Mouse (Mus musculus): ENCODE results near the gene Macrod1. TPM values are rescaled to one million over a fixed set of nuclear protein-coding genes. Genes with fewer than 3 reads are reported as not detected.
A peak's percentile ranks its signal among the peaks of the same experiment; 100 is the strongest.

The Macrod1 gene
- polyA plus RNA-seq, 1 experiment from 2014 or later, result 5.6 TPM

DNA sequence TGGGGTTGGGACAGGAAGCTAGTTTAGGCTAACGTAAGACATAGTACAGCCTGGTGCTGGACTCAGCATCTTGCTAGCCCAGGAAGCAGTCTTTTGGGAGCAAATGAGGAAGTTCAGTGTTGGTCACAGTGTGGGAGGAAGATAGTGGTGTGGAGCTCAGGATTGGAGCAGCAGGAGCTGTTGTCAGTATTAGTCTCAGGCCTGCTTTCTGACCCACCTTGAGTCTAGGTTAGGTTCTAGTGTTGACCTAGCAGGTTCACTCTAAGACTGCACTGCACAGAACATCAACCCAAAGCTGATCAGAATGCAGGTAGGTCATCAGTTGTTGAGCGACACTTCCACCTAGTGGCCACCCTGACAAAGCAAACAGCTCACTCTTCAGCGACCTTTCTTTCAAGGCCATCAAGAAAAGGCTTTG lies 36.4 kb upstream of the Macrod1 start:
- ATAC-seq (ENCODE audit: low read depth), result no peak; the same call in 1 of the 2 replicates
- Histone ChIP-seq H3K9ac (replicated peaks; ENCODE audit: low read depth, low read length) (no peak overlapping the region), H3K4me3 (ENCODE audit: low read depth, low read length) (no peak overlapping the region), H3K4me1 (ENCODE audit: control insufficient read depth, insufficient read depth, low read length) (no peaks in the 10 kb centered on the region), H3K27me3 (ENCODE audit: control insufficient read depth, insufficient read depth, low read length) (no peaks in the 10 kb centered on the region), H3K9me3 (ENCODE audit: control insufficient read depth, low read length) (no peaks in the 10 kb centered on the region), H3K27ac (ENCODE audit: low read depth, low read length) (no peak overlapping the region; the same call in 1 of the 2 replicates), H3K36me3 (ENCODE audit: control insufficient read depth, insufficient read depth, low read length) (peaks cover 47% of the 10 kb centered on the region), H3K4me2 (ENCODE audit: low read depth, low read length) (no peak overlapping the region)
- WGBS, result 45% methylated on average over 3 of the region's 3 CpGs

DNA sequence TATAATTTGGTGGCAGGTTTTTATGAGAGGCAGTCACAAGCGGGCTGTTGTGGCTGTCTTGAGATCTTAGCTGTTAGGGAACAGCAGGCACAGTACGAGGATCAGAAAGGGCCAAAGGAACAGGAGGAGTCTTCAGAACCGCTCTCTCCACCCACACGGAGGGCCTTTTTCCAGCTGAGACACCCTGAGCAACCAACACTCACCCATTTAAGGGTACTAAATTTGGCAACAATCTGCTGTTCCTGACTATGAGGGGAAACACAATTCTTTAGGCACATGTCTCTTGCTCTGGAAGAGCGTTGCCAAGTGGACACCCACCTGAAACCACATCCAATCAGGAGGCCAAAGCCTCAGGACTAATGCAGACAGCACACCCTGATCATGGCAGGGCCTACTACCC lies 27.1 kb upstream of the Macrod1 start:
- WGBS, result 97% methylated on average over 5 of the region's 5 CpGs
- peaks cover 88% of the 10 kb centered on the region for H3K36me3 ChIP-seq (ENCODE audit: control insufficient read depth, insufficient read depth, low read length)
- ATAC-seq (ENCODE audit: low read depth), result no peak
- no peaks in the 10 kb centered on the region for H3K4me1 ChIP-seq (ENCODE audit: control insufficient read depth, insufficient read depth, low read length)
- H3K9ac ChIP-seq (replicated peaks; ENCODE audit: low read depth, low read length), result no peak overlapping the region
- no peak overlapping the region for H3K4me2 ChIP-seq (ENCODE audit: low read depth, low read length)
- no peaks in the 10 kb centered on the region for H3K27me3 ChIP-seq (ENCODE audit: control insufficient read depth, insufficient read depth, low read length)
- no peak overlapping the region for H3K27ac ChIP-seq (ENCODE audit: low read depth, low read length)
- H3K4me3 ChIP-seq (ENCODE audit: low read depth, low read length), result no peak overlapping the region
- no peaks in the 10 kb centered on the region for H3K9me3 ChIP-seq (ENCODE audit: control insufficient read depth, low read length)

DNA sequence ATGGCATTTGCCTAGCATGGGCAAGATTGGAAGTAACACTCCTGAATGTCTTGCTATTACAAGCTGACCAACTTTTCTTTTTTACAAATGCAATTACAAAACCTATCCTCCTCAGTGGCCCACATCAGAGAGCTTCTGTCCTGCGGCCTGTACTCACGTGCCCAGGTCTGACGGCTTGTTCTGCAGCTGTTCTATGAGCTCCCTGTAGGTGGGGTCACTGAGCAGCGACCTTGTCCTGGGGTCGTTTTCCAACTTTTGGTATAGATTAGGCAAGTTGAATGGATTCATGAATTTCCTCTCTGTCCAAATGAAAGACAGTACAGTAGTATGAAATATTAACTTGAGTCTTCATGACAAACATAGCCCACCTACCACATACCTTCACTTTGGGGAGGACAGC lies 22.6 kb upstream of the Macrod1 start:
- Histone ChIP-seq H3K9ac (replicated peaks; ENCODE audit: low read depth, low read length) (no peak overlapping the region), H3K4me3 (ENCODE audit: low read depth, low read length) (no peak overlapping the region), H3K27ac (ENCODE audit: low read depth, low read length) (no peak overlapping the region), H3K9me3 (ENCODE audit: control insufficient read depth, low read length) (no peaks in the 10 kb centered on the region), H3K4me1 (ENCODE audit: control insufficient read depth, insufficient read depth, low read length) (peaks cover 18% of the 10 kb centered on the region), H3K4me2 (ENCODE audit: low read depth, low read length) (no peak overlapping the region), H3K36me3 (ENCODE audit: control insufficient read depth, insufficient read depth, low read length) (peaks cover 57% of the 10 kb centered on the region), H3K27me3 (ENCODE audit: control insufficient read depth, insufficient read depth, low read length) (no peaks in the 10 kb centered on the region)
- WGBS, result 95% methylated on average over 5 of the region's 5 CpGs
- ATAC-seq (ENCODE audit: low read depth), result no peak

DNA sequence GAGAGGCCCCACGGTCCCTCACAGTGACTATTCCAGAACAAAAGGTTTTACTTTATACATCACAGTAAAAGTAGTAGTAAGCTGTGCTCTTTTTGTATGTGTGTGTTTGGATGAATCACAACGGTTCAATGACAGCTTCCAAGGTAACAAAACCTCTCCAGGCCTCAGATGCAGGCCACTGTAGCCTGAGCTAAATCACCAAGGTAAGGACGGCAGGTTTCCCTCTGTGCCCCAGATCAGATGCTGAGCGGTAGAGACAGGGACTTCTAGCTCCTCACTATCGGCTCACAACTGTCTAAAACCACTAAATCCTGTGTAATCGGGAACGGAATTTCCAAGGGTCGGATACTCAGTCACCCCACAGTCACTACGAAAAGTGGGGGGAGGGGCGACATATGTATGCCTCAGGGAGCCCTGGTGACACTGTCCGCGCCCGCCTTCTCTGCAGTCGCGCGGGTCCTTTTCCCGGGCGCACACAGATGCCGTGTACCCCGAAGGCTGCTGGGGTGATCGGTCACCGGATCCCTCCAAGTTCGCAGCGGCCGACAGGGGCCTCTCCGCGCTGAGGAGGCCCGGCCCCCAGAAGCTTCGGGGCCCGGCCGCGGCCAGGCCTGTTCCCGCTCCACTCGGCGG lies 17.4 kb upstream of the Macrod1 start:
- Histone ChIP-seq H3K27me3 (ENCODE audit: control insufficient read depth, insufficient read depth, low read length) (no peaks in the 10 kb centered on the region), H3K9ac (replicated peaks; ENCODE audit: low read depth, low read length) (peak overlapping the region; percentile 96), H3K27ac (ENCODE audit: low read depth, low read length) (peak overlapping the region; percentile 88), H3K9me3 (ENCODE audit: control insufficient read depth, low read length) (no peaks in the 10 kb centered on the region), H3K36me3 (ENCODE audit: control insufficient read depth, insufficient read depth, low read length) (peaks cover 10% of the 10 kb centered on the region), H3K4me1 (ENCODE audit: control insufficient read depth, insufficient read depth, low read length) (peaks cover 22% of the 10 kb centered on the region), H3K4me2 (ENCODE audit: low read depth, low read length) (peak overlapping the region; percentile 69), H3K4me3 (ENCODE audit: low read depth, low read length) (peak overlapping the region; percentile 84)
- 3% methylated on average over 32 of the region's 35 CpGs for WGBS
- peak; percentile 22 for ATAC-seq (ENCODE audit: low read depth)

DNA sequence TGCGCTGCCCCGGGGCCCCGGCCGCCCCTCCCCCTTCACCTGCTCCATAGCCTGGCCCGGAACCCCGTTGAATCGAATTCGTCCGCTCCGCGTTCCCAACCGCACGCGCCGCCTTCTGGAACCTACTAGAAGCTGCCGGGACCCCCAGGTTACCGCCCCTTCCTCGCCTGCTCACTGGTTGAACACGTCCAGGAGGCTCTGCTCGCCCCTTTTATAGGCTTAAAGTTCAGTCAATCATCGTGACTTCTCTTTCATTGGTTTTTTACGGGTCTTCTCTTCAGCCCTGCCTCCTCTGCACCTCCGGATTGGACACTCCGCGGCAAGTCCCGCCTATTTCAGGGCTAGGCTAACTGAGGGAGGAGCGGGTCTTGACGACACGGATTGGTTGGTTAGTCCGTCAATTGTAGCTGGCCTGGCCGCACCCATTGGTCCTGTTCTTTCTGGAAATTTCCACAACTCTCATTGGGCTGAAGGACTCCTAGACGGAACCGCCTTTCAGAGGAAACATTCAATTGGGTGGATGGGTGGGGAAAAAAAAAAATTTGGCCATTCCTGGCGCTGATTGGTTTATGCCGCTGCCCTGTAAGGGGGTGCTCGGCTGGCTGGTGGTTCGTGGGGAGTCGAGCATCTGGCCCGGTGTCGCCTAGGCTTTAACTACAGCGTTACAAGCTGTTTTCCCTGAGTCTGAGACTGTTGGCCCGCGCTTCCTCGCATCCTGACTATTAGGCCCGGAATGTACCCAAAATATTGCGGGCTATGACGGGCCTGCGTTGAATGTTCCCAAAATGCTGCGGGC lies 16.6 kb upstream of the Macrod1 start, which contains the start of gene Stip1:
Gene Stip1 (minus strand): TSS at position 127 of the 796 bp plus-strand sequence.
- under 1% methylated on average over 49 of the region's 49 CpGs for WGBS
- H3K27me3 ChIP-seq (ENCODE audit: control insufficient read depth, insufficient read depth, low read length), result no peaks in the 10 kb centered on the region
- H3K4me2 ChIP-seq (ENCODE audit: low read depth, low read length), result peak within 1 kb of the TSS; percentile 69
- H3K27ac ChIP-seq (ENCODE audit: low read depth, low read length), result peak within 1 kb of the TSS; percentile 88
- H3K9me3 ChIP-seq (ENCODE audit: control insufficient read depth, low read length), result no peaks in the 10 kb centered on the region
- ATAC-seq (ENCODE audit: low read depth), result peak; percentile 99
- H3K9ac ChIP-seq (replicated peaks; ENCODE audit: low read depth, low read length), result peak within 1 kb of the TSS; percentile 96
- peaks cover 4% of the 10 kb centered on the region for H3K36me3 ChIP-seq (ENCODE audit: control insufficient read depth, insufficient read depth, low read length)
- peak within 1 kb of the TSS; percentile 84 for H3K4me3 ChIP-seq (ENCODE audit: low read depth, low read length)
- H3K4me1 ChIP-seq (ENCODE audit: control insufficient read depth, insufficient read depth, low read length), result peaks cover 22% of the 10 kb centered on the region

DNA sequence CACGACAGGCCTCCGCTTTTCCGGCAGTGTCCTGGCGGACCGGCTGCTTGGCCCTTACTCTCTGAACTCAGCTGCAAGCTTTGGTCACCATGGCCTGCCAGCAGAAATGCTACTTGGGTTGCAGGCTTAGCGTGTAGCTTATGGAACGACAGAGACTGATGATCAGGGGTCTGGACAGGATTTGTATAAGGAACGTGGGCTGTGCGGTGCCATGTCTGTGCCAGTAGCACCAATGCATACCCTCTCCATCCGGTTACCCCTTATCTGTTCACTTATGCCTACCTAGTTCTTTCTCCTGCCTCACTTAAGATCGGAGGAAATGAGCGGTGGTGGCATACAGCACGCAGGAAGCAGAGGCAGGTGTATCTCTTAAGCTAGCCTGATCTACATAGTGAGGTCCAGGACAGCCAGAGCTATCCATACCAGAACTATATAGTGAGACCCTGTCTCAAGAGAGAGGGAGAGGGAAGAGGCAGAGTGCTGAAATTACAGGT lies 15.9 kb upstream of the Macrod1 start:
- Histone ChIP-seq H3K4me1 (ENCODE audit: control insufficient read depth, insufficient read depth, low read length) (peaks cover 22% of the 10 kb centered on the region), H3K4me3 (ENCODE audit: low read depth, low read length) (peak overlapping the region; percentile 38), H3K36me3 (ENCODE audit: control insufficient read depth, insufficient read depth, low read length) (no peaks in the 10 kb centered on the region), H3K4me2 (ENCODE audit: low read depth, low read length) (peak overlapping the region; percentile 66), H3K27me3 (ENCODE audit: control insufficient read depth, insufficient read depth, low read length) (no peaks in the 10 kb centered on the region), H3K9me3 (ENCODE audit: control insufficient read depth, low read length) (no peaks in the 10 kb centered on the region), H3K27ac (ENCODE audit: low read depth, low read length) (peak overlapping the region; percentile 84), H3K9ac (replicated peaks; ENCODE audit: low read depth, low read length) (peak overlapping the region; percentile 44)
- ATAC-seq (ENCODE audit: low read depth), result no peak
- WGBS, result 26% methylated on average over 13 of the region's 13 CpGs

DNA sequence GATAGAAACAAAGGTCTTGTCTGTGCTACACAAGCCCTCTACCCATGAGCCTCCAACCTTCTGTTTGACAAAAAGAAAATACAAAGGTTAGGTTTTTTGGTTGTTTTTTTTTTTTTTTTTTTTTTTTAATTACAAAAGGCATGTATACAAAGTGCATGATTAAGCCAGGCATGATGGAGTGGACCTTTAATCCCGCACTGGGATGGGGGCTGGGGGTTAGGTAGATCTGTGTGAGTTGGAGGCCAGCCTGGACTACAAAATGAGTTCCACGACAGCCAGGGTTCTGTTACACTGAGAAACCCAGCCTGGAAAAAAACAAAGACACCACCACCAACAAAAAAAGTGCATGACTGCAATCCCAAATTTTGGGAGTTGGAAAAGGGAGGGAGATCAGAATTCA lies 15.4 kb upstream of the Macrod1 start:
- H3K4me2 ChIP-seq (ENCODE audit: low read depth, low read length), result no peak overlapping the region; the same call in 1 of the 2 replicates
- H3K9me3 ChIP-seq (ENCODE audit: control insufficient read depth, low read length), result no peaks in the 10 kb centered on the region
- H3K27me3 ChIP-seq (ENCODE audit: control insufficient read depth, insufficient read depth, low read length), result no peaks in the 10 kb centered on the region
- no peak overlapping the region for H3K4me3 ChIP-seq (ENCODE audit: low read depth, low read length)
- ATAC-seq (ENCODE audit: low read depth), result no peak
- no peak overlapping the region for H3K9ac ChIP-seq (replicated peaks; ENCODE audit: low read depth, low read length)
- peak overlapping the region; percentile 84 for H3K27ac ChIP-seq (ENCODE audit: low read depth, low read length)
- no peaks in the 10 kb centered on the region for H3K36me3 ChIP-seq (ENCODE audit: control insufficient read depth, insufficient read depth, low read length)
- H3K4me1 ChIP-seq (ENCODE audit: control insufficient read depth, insufficient read depth, low read length), result peaks cover 22% of the 10 kb centered on the region
- 94% methylated on average over 2 of the region's 2 CpGs for WGBS

DNA sequence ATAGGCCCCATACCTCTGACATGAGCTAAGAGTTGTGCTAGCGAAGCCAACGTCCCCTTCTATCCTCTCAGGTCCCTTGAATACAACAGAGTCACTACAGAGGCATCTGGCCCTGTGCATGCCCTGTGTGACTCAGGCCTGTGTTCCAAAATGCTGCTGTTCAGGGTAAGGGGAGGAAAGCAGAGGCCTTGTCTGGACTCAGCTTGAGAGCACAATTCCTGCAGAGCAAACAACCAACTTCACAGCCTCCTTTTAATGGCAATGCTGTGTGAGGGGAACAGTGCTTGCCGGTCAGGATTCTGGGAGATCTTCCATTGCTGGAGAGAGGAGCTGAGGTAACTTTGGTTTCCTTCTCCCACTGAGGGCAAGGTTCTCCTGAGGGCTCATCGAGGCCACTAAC lies 12.3 kb upstream of the Macrod1 start:
- Histone ChIP-seq H3K36me3 (ENCODE audit: control insufficient read depth, insufficient read depth, low read length) (no peaks in the 10 kb centered on the region), H3K27ac (ENCODE audit: low read depth, low read length) (no peak overlapping the region), H3K27me3 (ENCODE audit: control insufficient read depth, insufficient read depth, low read length) (no peaks in the 10 kb centered on the region), H3K4me2 (ENCODE audit: low read depth, low read length) (no peak overlapping the region), H3K9ac (replicated peaks; ENCODE audit: low read depth, low read length) (no peak overlapping the region), H3K9me3 (ENCODE audit: control insufficient read depth, low read length) (no peaks in the 10 kb centered on the region), H3K4me1 (ENCODE audit: control insufficient read depth, insufficient read depth, low read length) (0 out of 2 replicates have a peak, but pooled peaks cover 4% of the 10 kb centered on the region), H3K4me3 (ENCODE audit: low read depth, low read length) (no peak overlapping the region)
- WGBS, result 41% methylated on average over 4 of the region's 4 CpGs
- ATAC-seq (ENCODE audit: low read depth), result no peak

DNA sequence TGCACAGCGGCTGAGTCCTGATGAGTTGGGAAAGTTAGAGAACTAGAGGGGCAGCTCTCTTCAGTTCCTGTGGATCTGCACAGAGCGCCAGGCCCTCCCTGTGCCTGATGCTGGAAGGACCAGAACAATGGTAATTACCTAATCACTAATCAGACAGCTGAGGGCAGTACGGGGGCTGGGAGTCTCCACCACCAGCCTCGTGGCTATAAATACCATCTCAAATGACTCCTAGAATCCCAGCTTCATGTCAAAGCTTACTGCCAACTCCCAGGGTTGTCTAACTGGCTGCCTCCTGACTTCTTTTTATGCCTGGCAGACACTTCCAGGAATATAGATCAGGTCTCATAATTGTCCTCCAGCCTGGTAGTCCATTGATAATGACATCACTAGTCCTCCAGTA lies 11.9 kb upstream of the Macrod1 start:
- no peak overlapping the region for H3K9ac ChIP-seq (replicated peaks; ENCODE audit: low read depth, low read length)
- H3K4me1 ChIP-seq (ENCODE audit: control insufficient read depth, insufficient read depth, low read length), result 0 out of 2 replicates have a peak, but pooled peaks cover 4% of the 10 kb centered on the region
- no peak overlapping the region for H3K4me3 ChIP-seq (ENCODE audit: low read depth, low read length)
- no peak overlapping the region for H3K27ac ChIP-seq (ENCODE audit: low read depth, low read length)
- no peaks in the 10 kb centered on the region for H3K27me3 ChIP-seq (ENCODE audit: control insufficient read depth, insufficient read depth, low read length)
- WGBS, result 14% methylated on average over 4 of the region's 4 CpGs
- H3K4me2 ChIP-seq (ENCODE audit: low read depth, low read length), result no peak overlapping the region
- H3K36me3 ChIP-seq (ENCODE audit: control insufficient read depth, insufficient read depth, low read length), result no peaks in the 10 kb centered on the region
- ATAC-seq (ENCODE audit: low read depth), result no peak
- no peaks in the 10 kb centered on the region for H3K9me3 ChIP-seq (ENCODE audit: control insufficient read depth, low read length)

Measured in neural tube, embryonic 14.5 days (tissue).